Mouse (Mus musculus): ENCODE results near the gene Slc25a33. TPM values are rescaled to one million over a fixed set of nuclear protein-coding genes. Genes with fewer than 3 reads are reported as not detected.

Slc25a33 gene
- polyA plus RNA-seq (2012; rRNA removed) = 13.6 and 14.2 TPM in 2 replicates

DNA sequence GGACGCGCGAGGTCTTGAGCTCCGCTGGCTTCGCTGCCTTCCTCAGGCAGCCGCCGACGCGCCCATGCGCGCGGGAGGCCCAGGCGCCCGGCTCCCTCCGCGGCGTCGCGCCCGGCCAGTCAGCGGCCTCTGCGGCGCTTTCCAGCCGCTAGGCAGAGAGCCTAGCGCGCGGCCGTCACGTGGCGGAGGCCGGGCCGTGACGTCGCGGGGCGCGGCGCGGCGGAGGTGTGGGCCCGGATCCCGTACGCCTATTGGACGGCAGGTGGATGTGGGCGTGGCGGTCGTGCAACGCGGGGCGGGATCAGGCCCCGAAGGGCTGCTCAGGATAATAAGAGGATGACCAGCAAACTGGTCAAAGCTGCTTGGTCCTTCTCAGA is at the start of gene Slc25a33:
TSS of gene Slc25a33 (minus strand) at position 184 of the 377 bp plus-strand sequence.

DNA sequence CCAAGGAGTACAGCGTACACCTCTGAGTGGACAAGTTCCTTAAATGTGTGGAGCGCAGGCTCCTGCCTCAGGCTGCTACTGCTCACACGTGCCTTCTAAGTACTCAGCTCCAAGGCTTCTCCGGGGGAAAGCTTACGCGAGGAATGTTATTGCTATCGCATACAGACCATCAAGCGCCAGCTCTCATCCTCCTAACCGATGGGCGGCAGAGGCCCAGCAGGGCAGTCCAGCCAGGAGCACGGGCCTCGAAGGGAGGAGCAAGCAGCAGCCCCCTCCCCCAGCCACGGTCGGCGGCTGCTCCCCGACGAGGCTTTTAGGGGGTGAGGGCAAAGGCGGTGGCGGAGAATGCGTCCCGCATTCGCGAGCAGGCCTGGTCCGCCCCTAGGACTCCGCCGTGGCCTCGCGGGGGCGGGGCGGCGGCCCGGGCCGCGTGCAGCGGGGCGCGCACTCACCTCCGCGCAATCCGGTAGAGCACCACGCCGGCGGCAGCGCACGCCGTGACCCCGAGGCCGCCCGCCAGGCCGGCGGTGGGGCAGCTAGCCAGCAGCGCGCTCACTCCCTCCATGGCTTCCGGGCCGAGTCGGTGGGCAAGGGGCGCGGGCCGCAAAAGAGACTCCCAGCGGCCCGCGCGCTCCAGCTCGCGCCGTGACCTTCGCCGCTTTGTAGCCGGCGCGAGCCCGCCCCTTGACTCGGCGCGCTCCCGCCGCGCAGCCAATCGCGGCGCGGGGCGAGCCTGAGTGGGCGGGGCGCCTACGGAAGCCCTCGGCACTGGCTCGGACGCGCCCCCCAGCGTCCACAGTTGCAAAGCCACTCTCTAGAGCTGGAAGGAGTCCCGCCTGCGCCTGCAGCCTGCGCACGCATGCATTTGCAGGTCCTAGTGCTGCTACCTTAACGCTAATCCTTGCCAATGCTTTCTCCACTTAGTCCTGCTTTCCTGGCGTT is 36.4 kb downstream of the Slc25a33 start, which contains the start of gene Tmem201:
TSS of gene Tmem201 (minus strand) at position 662 of the 942 bp plus-strand sequence.

DNA sequence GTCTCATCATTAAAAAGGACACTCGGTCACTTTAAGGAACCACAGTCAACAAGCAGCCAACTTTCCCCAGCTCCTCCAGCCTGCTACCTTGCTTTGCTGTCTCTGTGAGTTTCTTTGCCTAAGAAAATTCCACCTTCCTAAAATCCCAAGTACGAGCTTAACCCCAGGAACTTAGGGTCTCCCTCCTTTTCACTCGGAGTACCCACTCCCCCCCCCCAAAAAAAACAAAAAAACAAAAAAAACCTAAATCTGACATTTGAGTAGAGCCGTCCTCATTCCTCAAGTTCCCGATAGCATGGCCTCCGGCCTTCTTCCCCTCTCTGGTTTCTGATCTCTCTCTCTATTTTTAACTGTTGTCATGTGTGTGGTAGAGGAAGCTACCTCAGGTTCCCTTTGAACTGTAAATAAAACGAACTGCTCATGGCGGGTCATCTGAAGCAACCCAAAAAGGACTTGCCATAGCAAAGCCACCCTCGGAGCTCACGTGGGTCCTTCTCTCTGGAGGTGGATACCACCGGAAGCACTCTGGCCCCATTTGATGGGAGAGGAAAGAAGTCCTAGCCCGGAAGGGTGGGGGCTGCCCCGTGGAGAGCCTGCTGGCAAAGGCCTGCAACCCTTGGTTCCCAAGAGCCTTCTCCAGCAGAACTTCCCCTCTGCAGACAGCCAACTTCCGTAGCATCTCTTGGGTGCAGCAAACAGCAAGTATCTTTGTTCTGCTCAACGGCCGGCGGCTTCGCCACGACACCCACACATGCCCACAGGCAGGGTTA is 71.7 kb downstream of the Slc25a33 start, which contains the start of gene Pik3cd:
TSS of gene Pik3cd (minus strand) at position 362 of the 770 bp plus-strand sequence.

Other genes with a start within 250 kb of the Slc25a33 start
- gene Clstn1, start 187.8 kb downstream of the Slc25a33 start, polyA plus RNA-seq (2012; rRNA removed) = 90.7 and 108 TPM in 2 replicates
- gene Pik3cd, start 71.7 kb downstream of the Slc25a33 start, polyA plus RNA-seq (2012; rRNA removed) = 18.1 and 18.6 TPM in 2 replicates
- 61.1 and 63.6 TPM in 2 replicates for gene Tmem201, start 36.2 kb downstream of the Slc25a33 start, polyA plus RNA-seq (2012; rRNA removed)
- 6.0 and 7.3 TPM in 2 replicates for gene Spsb1, start 180.8 kb upstream of the Slc25a33 start, polyA plus RNA-seq (2012; rRNA removed)
- gene H6pd, start 234.7 kb upstream of the Slc25a33 start, polyA plus RNA-seq (2012; rRNA removed) = 3.9 and 7.6 TPM in 2 replicates